Mouse (Mus musculus): ENCODE results near the gene Bod1l.
A peak's percentile ranks its signal among the peaks of the same experiment; 100 is the strongest.

Bod1l gene

DNA sequence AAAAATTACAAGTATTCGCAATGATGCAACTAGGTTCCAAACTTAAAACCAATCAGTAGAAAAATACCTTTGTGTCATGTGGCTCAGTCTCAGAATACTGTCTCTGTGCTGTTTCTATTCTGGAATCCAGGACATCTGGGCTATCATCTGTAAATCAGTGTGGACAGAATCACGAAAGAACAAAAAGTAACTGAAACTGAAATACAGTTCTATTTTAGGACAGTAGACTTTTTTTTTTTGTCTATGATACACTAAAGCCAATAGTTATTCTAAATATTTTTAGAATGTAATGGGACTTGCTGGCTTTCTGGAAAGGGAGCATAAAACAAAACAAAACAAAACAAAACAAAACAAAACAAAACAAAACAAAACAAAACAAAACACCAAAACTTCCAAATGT, 39.0 kb downstream of the Bod1l start:
- ATAC-seq (ENCODE audit: insufficient number of reproducible peaks, low FRiP score, low TSS enrichment): no peak

DNA sequence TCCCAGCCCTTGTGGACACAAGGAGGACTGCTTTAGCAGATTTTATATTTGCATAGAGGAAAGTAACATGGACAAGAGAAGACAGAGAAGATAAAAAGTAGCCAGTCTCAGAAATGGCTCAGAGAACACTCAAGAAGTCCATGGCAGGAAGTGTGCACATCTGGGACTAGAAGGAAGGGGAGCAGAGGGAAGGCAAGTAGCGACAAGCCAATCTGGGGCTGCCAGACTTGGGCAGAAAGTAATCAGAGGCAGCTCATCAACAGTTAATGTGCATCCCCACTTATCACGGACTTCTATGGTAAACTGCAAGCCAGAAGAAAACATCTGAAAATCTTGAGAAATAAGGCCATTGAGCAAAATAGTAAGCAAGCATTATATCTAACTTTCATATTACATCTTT, 39.5 kb downstream of the Bod1l start:
- ATAC-seq (ENCODE audit: insufficient number of reproducible peaks, low FRiP score, low TSS enrichment): no peak

DNA sequence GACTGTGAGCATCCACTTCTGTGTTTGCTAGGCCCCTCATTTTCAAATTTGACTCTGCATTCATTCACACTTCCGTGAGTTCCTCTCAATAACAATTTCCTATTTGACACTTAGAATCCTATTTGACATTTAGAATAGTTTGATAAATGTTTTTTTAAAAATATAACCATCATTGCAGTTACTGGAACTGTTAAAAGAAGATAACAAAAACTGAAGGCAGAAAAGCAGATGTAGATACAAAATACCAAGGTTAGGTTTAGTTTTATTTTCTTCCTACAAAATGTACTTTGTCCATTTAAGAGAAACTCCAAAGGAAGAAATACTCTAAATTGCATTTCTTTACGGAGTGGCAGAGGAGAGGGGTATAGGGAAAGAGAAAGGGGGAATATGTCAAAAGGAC, 42.5 kb downstream of the Bod1l start:
- ATAC-seq (ENCODE audit: insufficient number of reproducible peaks, low FRiP score, low TSS enrichment): no peak

DNA sequence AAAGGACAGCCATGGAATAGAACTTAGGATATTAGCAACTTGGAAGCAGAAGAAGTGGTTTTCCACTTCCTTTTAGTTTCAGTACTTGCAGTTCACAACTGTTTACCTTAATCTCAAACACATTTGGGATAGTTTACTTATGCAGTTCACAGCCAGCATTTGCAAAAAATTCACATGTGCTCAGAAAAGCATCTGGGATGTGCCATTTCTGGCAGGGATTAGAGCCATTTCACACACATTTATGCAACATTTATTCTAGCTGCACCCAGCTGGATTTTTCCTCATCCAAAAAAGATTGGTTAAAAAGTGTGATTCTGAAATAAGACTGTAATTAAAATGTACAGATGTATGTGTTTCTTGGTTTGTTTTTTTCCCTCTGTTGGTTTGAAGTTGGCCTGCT, 49.7 kb downstream of the Bod1l start:
- no peak for ATAC-seq (ENCODE audit: insufficient number of reproducible peaks, low FRiP score, low TSS enrichment)

DNA sequence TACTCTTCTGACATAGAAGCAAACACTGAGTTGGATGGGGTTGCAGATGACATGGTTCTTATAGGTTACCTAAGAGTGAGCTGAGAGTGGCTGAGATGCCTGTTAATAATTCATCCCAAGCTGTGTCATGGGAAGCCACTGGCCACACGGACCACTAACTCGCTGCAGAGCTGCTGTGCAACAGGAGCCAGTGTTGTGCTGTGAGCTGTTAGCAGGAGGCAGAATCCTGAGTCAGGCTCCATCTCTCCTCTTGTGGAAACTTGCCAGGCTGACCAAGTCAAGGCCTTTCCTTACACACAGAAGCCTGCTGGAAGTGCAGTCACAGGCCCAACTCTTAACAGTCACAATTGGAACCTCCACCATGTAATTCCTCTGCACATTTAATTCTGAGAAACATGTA, 53.6 kb downstream of the Bod1l start:
- no peak for ATAC-seq (ENCODE audit: insufficient number of reproducible peaks, low FRiP score, low TSS enrichment)

DNA sequence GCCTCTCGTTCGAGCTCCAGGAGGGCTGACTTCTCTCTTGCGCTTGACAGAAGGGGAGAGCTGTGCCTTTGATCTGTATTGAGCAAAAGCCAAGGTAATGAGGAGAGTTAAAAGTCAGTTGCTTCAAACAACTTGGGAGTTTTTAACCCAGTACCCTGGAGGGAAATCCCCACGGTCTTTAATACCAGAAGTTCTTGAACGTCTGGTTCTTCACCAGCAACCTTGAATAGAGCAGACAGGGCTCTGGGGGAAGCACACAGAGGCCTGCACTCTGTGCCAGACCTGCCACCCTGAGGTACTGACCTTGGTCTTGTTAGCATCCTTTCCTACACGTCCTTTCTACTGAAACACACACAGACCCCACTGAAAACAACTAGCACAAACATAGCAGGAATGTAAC, 55.2 kb downstream of the Bod1l start:
- no peak for ATAC-seq (ENCODE audit: insufficient number of reproducible peaks, low FRiP score, low TSS enrichment)

DNA sequence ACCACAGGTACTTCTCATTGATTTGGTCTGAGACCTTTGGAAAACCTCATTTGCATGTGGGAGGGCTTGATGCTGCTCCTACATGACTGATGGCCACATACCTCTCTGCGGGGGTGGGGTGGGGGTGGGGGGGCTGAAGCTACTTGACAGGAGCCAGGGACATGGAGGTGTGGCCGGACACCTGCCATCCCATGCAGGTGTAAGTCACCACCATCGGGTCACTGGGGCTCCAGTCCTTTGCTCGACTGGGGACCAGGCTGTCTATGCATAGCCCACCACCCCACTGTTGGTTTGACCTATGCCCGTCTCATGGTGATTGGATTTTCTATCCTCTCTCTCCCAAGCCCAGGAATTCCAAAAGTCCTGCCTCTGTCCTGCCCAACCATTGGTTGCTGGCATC, 62.2 kb downstream of the Bod1l start:
- no peak for ATAC-seq (ENCODE audit: insufficient number of reproducible peaks, low FRiP score, low TSS enrichment)

DNA sequence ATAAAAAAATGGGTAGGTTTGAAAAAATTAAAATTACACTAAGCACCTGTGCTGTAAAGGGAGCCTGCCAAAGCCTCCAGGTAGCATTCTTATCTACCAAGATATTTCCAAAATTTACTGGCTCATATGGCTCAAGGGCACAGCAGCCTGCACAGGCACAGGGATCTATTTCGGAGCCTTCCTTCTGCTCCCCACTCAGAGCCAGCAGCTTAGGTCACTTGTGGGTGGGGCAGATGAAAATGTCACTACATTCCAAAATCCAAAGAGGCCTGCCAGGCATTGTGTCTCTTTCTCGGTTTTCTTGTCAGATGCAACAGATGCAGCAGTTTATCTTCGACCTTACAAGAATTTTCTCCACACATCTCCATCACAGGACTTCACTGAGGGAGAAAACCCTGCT, 64.1 kb downstream of the Bod1l start:
- ATAC-seq (ENCODE audit: insufficient number of reproducible peaks, low FRiP score, low TSS enrichment): no peak

DNA sequence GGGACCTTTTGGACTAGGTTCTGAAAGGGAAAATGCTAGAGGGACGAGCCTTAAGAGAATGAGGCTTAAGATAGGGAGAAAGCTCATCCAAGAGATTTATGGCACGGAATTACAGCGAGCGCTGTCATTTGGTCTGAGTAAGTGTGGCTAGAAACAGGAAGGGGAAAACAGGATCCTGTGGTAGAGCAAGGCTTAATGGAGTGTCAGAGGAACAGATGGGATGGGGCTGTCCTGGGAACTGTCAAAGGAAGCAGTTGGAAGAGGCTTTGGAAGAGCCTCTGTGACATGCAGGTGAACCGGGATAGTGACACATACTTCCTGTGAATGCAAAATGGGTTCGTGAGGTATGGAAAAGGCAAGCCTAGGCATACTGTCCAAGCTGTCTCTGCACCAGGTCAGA, 68.4 kb downstream of the Bod1l start:
- ATAC-seq (ENCODE audit: insufficient number of reproducible peaks, low FRiP score, low TSS enrichment): no peak

DNA sequence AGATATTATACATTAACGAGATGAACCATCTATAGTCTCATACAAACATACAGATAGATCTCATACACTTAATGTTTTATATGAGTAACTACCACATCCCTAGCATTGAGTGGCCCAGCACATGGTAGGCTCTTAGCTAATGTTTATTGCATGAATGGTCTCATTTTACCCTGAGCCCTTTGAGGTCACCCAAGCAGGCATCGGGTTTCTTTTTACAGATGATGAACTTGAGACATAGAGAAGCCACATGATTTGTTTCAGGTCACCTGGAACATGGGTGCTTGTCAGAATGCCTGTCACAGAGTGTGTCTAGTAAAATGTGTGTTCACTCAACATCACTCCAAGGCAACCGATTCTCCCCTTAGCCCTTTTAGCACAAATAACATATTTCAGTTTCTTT, 68.8 kb downstream of the Bod1l start:
- no peak for ATAC-seq (ENCODE audit: insufficient number of reproducible peaks, low FRiP score, low TSS enrichment)

DNA sequence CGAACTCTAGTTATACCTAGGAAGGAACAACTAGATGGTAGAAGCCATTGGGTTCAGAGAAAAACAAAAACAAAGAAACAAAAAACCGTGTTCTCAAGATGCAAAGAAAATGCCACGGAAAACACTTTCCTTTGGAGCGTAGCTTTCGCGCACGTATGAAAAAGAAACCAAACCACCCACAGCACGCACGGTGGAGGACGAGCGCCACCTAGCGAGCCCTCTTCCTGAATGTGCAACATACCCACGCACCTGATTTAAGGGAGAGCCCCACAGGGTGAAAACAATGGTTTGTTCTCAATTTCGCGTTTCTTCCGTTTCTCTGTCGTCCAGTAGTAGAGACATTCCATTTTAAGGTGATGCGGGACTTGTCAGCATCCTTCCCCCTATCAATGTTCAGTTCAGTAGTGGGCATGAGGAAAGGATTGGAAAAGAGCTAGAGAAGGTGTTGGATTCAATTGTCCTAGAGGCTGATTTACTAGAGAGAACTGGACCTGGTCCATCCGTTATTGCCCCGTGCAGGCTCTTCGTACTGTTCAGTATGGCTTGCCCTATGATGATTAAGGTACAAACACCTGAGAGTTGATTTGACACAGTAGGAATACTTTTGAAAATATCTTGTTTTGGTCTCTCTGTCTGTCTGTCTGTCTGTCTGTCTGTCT, 75.6 kb downstream of the Bod1l start:
- peak; percentile 81; the same call in 1 of the 2 replicates for ATAC-seq (ENCODE audit: insufficient number of reproducible peaks, low FRiP score, low TSS enrichment)

DNA sequence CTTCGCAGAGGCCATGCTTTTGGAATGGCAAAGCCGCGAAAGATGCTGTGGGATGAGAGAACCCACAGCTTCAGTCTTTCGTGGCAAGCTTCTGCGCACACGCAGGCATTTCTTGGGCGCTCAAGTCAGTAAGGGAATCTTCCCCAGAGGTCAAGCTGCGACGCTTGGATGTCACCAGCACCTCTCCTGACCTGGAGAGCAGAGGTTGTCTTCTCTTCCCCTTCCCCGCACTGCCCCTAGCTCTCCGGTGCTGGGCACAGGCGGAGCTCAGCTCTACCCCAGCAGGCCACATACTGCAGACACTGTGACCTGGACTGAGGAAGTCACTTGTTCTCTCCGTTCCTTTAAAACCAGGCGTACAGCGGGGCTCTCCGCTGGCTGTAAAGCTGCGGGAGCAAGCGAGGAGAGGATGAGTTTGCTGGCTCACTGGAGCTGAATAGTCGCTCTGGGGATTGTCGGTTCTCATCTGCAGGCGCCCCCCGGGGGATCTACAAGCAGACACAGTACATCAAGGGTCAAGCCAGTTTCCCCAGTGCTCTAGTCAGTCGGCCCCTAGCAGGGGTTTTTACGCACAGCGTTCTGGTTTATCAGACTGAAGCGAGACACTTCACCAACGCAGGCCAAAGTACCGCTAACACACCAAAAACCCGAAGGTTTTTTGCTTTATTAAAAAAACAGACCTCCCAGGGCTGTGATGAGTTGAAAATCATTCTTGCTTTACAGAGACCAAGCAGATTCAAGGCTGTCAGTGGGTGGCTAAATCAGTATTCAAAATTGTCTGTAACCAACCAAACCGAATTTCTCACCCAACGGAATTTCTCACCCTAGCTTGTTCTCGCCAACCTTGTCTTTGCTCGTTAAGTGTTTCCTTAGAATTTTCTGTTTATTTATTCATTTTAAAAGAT, 76.6 kb downstream of the Bod1l start:
- ATAC-seq (ENCODE audit: insufficient number of reproducible peaks, low FRiP score, low TSS enrichment): no peak

DNA sequence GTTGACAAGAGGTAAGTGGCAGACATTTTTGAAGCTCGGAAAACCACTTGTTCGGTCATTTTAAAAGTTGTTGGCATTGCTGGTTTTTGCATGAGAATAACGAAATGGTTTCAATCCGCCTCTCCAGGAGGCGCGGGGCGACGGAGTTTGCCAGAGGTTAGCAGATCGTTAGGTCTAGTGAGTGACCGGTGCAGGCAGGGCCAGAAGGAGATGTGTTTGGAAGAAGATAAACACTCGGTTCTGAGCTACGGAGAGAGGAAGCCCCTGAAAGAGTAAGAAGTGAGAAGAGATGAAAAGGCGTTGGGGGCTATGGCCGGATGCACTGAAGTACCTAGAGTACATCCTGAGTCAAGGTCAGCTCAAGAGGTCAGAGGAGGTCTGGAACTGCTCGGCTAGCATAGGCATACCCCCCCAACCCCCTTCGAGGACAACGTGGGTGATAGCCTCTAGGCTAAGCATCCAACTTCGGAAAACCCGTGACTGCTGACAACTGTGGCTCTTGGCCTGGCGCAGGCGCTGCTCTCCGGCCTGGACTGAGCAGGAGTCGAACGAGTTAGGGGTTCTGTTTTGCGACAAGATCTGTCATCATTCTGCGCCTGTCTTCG, 77.6 kb downstream of the Bod1l start:
- no peak for ATAC-seq (ENCODE audit: insufficient number of reproducible peaks, low FRiP score, low TSS enrichment)

DNA sequence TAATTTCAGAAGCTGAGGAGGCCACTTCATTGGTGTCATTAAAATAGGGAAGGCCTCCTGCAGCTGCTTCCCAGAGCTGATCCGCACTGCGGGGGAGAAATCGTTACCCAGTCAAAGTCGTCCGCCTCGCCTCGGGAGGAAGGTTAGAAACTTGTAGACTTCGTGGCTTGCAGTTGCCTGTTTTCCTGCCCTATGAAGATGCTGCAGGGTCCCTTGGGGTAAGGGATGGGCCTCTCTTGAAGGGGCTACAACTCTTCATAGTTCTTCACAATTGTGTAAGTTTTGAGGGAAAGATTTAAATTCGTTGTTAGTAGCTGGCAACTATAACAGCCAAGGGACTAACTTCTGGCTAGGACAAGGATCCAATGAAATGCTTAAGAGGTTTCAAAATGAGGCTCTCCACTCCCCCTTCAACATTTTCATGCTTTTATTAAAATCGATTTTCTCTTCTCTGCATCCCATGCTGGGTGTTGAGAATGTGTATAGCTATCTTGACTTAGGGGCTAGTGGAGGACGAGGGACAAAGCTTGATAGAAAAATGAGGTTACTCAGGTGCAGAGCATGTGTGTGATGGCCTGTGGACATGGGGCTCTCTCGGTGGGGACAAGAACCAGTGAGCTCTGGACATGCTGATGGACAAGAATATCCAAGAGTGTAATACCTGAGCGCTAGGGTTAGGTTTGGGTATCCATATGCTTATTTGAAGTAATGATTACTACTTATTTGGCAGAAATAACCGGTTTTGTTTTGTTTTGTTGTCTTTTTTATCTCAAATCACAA, 78.3 kb downstream of the Bod1l start:
- ATAC-seq (ENCODE audit: insufficient number of reproducible peaks, low FRiP score, low TSS enrichment): no peak

DNA sequence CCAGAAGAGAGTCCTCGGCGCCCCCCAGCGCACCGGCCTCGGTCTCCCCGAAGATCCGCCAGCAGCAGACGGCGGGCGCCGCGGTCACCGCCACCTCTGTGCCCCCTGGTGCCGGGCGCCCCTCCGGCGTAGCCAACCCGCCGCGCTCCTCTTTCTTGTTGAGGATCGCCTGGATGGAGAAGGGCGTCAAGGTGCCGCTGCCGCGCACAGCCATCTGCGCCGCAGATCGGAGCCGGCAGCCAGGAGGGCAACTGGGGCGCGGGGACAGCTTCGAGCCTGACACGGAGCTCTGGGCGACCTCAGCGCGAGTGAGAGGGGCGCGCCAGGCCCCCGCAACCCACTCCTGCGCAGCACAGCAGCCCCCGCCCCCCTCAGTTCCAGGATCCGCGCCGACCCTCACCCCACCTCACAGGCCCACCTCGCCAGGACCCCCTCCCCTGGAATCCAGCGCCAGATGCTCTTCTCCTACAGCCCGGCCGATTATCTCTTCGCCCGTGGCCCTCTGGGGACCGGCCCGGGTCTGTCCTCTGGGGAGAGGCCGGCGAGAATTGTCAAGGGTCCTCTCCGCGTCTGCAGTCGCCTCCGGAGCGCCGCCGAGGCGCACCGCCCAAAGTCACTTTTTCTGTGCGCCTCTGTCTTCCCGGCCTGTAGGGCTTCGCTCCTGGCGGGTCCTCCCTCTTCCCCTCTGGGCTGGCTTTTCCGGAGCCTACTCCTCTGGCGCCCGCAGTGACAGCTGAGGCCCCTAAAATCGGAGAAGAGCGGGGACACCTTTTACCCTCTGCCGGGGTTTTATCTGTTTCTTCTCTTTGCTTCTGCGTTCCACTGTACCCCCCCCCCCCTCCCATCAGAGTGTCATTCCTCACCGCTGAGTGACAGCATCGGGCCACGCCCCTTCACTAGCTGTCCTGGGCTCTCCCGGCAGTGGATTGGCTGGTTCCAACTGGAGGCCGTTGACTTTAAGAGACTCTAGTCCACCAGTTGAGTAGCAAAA, 80.1 kb downstream of the Bod1l start, which contains the start of gene Nkx3-2:
Nkx3-2 (minus strand) TSS at position 771 of the 991 bp plus-strand sequence.
- no peak for ATAC-seq (ENCODE audit: insufficient number of reproducible peaks, low FRiP score, low TSS enrichment)

DNA sequence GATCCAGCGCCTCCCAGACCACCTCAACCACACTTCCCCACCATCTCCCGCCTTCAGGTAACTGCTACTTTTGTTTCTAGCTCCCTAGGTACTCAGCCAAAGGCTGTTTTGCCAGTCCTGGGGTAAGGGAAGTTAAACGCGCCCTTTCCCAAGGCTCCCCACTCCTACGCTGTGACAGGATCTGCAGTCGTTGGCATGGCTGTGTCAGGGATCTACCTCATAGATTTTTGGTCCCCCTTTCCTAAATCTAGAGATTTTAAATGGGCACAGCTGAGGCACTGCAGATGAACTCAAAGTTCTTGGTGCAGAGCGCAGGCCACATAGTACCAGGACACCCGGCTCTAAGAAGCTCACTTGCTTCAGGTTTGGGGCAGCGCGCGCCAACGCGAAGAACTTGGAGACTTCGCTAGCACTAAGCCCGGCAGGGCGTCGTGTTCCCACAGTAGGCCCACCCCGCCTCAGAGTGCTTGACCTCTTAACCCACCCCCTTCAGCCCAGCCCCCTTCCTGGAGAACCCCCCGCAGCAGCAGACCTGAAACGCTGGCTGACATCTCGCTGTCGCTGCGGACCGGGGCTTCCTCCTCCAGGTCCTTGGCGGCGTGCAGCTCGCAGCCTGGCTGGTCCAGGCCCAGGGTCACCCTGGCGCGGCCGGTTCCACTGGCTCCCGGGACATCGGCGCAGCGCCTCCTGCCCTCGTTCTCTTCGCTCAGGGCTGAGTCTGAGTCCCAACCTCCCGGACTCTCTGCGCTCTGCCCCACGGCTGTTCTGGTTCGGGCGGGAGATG, 81.0 kb downstream of the Bod1l start:
- ATAC-seq (ENCODE audit: insufficient number of reproducible peaks, low FRiP score, low TSS enrichment): no peak

DNA sequence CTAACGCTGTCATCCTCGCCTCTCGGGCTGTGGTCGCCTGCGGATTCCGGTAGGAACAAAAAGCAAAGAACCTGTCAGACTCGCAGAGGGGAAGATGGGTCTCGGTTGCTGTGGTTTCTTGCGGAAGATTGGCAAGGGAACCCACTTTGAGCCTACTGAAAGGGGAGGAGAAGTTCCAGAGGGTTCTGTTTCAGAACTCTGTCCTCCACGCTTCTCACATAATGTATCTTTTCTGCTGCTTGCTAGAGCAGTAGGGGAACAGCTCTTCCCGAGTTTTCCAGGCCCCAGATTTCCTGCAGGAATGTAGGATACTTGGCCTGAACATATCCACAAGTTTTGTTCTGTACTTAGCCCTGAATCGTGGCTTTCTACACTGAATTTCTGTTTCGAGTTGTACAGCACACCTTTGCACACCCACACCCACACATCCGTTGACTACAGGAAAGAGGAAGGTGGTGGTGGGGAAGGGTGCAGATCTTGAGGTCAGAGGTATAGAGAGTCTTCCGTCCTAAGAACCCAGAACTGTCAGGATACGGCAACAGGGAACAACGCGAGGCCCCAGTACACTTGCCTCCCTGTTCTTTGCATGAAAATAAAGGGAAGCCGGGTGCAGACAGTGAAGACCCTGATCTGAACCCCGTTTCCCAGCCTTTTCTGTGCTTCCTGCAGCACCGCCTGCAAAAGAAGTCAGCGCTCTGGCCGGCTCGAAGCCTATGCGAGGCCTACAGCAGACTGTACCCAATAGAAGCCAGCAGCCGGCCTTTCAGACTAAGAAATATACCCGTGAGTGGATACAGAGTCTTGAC, 81.8 kb downstream of the Bod1l start:
- ATAC-seq (ENCODE audit: insufficient number of reproducible peaks, low FRiP score, low TSS enrichment): no peak
